Mouse (Mus musculus): ENCODE data around the gene Fam234b. TPM values are rescaled to one million over a fixed set of nuclear protein-coding genes. Genes with fewer than 3 reads are reported as not detected.

Fam234b gene
- polyA plus RNA-seq (2015; fragmentation: Nextera tagmentation; extraction: Ambion mirVana), result 85.1 and 97.9 TPM in 2 replicates

DNA sequence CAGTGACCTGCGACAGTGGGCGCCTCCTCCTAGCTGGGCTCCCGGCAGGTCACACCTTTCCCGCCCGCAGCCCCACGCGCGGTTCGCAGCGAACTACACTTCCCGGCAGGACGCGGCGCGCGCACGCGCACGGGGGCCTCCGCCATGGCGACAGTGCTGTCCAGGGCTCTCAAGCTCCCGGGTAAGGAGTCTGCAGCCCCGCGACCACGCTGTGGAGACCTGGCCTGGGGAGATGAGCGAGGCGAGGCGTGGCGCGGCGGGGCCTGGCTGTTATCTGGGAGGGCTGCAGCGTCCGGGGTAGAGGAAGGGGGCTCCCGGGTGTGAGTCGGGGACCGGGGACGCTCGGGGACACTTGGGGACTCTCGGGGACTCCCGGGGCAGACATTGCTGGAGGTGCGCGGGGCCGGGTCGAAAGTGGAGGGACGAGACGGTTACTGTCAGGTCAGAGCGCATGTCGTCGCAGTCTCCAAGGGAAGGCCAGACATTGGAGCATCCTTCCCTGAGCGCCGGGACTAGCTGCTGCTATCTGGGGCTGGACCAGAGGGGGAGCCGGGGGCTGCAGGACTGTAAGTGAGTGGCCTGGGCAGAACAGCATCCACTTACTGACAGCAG lies at the start of gene Fam234b, which contains the start of gene Hebp1:
Gene Fam234b, plus strand, starts transcription at position 57 of the 612 bp plus-strand sequence.
Gene Hebp1, minus strand, starts transcription at position 102 of the 612 bp plus-strand sequence.

DNA sequence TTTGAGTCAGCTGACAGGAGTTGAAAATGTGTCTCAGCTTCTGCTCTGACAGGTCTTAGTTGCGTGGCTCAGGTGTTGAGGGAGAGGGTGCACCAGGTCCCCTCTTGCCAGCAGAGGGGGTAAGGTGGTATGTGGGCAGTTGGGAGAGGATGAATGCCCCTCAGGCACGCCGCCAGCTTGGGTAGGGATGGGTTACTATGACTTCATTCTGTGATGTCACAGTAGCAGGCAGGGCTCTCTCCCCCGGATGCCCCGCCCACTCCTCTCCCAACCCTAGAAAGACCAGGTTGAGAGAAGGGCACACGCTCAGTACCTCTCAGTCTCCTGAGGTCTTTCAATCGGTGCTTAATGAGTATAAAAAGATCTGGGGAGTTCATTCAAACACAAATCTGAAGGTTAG lies 56.4 kb downstream of the Fam234b start, which contains the start of gene Gsg1:
Gene Gsg1, minus strand, starts transcription at position 199 of the 400 bp plus-strand sequence.

Other genes starting within 250 kb of the Fam234b start
- 3.2 and 3.7 TPM in 2 replicates for gene Apold1, start 216.3 kb upstream of the Fam234b start, polyA plus RNA-seq (2015; fragmentation: Nextera tagmentation; extraction: Ambion mirVana)
- 58.0 and 59.4 TPM in 2 replicates for gene Ddx47, start 186.4 kb upstream of the Fam234b start, polyA plus RNA-seq (2015; fragmentation: Nextera tagmentation; extraction: Ambion mirVana)
- 0.37 and 0.74 TPM in 2 replicates for gene Gprc5a, start 132.3 kb upstream of the Fam234b start, polyA plus RNA-seq (2015; fragmentation: Nextera tagmentation; extraction: Ambion mirVana)
- gene Gprc5d, start 79.7 kb upstream of the Fam234b start, polyA plus RNA-seq (2015; fragmentation: Nextera tagmentation; extraction: Ambion mirVana), result not detected in 2 replicates
- 13.8 TPM in 2 replicates for gene Hebp1, start within 50 bp of the Fam234b start, polyA plus RNA-seq (2015; fragmentation: Nextera tagmentation; extraction: Ambion mirVana)
- gene Gsg1, start 56.4 kb downstream of the Fam234b start, polyA plus RNA-seq (2015; fragmentation: Nextera tagmentation; extraction: Ambion mirVana), result 0.29 and 0.53 TPM in 2 replicates
- gene Pbp2, start 112.4 kb downstream of the Fam234b start, polyA plus RNA-seq (2015; fragmentation: Nextera tagmentation; extraction: Ambion mirVana), result not detected in 2 replicates
- gene Emp1, start 164.6 kb downstream of the Fam234b start, polyA plus RNA-seq (2015; fragmentation: Nextera tagmentation; extraction: Ambion mirVana), result 7.0 and 8.6 TPM in 2 replicates

Data from neural tube, postnatal 0 days (tissue).